In genomic region chr9:111122446-111122845, GRCm38 (mm10) we compare ENCODE assay signal across 10 mouse cellular contexts. TPM values are rescaled to one million over a fixed set of nuclear protein-coding genes. Genes with fewer than 3 reads are reported as not detected.
DNase-seq lines count a peak whose midpoint lies in the region.
"Had no signal": no experiment of that assay in that cellular context is flagged by ENCODE, and none has a peak within 500 bp of the region (broad histone marks: within the 10 kb centered on the region; RNA-seq: fewer than 3 reads in every experiment).

No protein-coding gene starts in this region.

- DNase-seq in urinary bladder, postnatal 36 days (ENCODE audit: low spot score in 2 of 2), result peak; percentile 19 to 38
- no peak for DNase-seq in urinary bladder, postnatal 10 days (ENCODE audit: low spot score)
- peak; percentile 38 for DNase-seq in gastrocnemius, postnatal 10 days
- DNase-seq in heart, postnatal 25 days (ENCODE audit: low spot score), result peak; percentile 16
- DNase-seq in layer of hippocampus, adult 18-20 months (ENCODE audit: low spot score in 2 of 2), result no peak
- no peak for DNase-seq in cerebellum, postnatal 36 days
- DNase-seq in frontal cortex, adult 2 months (ENCODE audit: extremely low spot score in 1 of 2, low spot score in 1 of 2), result no peak
- no peak for DNase-seq in thymus, postnatal 14 days
- DNase-seq: cerebellum, postnatal 25 days; layer of hippocampus, postnatal 36 days had no signal

- intact Hi-C loops in heart, postnatal 25 days (cut with DNase I), result no loop called here

RNA-seq across cellular contexts. Expression of gene Lrrfip2, which starts 5.1 kb away (rescaled TPM):
- total RNA-seq in gastrocnemius, postnatal 10 days (2021), result 10 to 100 TPM; 72.3 to 80.8 TPM
- 10 to 100 TPM; 82.4 to 91.7 TPM for total RNA-seq in heart, postnatal 25 days (2021)
- total RNA-seq in layer of hippocampus, adult 18-20 months (2021), result 10 to 100 TPM; 35.5 to 38.7 TPM
- polyA plus RNA-seq in frontal cortex, adult 2 months (2012; rRNA removed), result 45.6 and 52.0 TPM in 2 replicates

Comparison
In these comparisons a context has a peak if more than half of its experiments do, and no peak if none do; other contexts are left out.
1. DNase-seq: peak in urinary bladder, postnatal 36 days (2 of 2), gastrocnemius, postnatal 10 days (single experiment) and heart, postnatal 25 days (single experiment); none in urinary bladder, postnatal 10 days (single experiment), layer of hippocampus, adult 18-20 months (0 of 2), cerebellum, postnatal 36 days (0 of 2), frontal cortex, adult 2 months (0 of 2) and thymus, postnatal 14 days (single experiment).